Mouse (Mus musculus): ENCODE data around the gene Rbp4. TPM values are rescaled to one million over a fixed set of nuclear protein-coding genes. Genes with fewer than 3 reads are reported as not detected.

Rbp4 gene
- polyA plus RNA-seq, 1 experiment from 2014 or later: 226 TPM

DNA sequence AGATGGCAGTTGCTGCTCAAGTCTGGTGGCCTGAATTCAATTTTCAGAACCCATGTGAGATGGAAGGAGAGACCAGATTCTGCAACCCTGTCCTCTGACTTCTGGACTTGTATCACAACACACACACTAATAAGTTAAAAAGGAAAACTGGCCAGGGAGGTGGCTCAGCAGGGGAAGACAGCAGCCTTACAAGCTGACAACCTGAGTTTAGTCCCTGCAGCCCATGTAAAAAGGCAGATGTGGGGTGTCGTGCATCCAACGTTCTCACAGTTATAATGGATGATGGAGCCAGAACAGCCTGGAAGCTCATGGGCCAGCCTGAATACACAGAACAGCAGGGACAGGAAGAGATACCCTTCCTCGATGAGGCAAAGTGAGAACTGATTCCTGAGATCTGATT lies 43.7 kb downstream of the Rbp4 start:
- WGBS: 74% methylated on average over 3 of the region's 3 CpGs
- Histone ChIP-seq H3K4me3 (no peak overlapping the region), H3K36me3 (no peaks in the 10 kb centered on the region), H3K27me3 (ENCODE audit: insufficient read depth, poor library complexity, severe bottlenecking) (no peaks in the 10 kb centered on the region), H3K9me3 (no peaks in the 10 kb centered on the region), H3K27ac (no peak overlapping the region), H3K4me1 (no peaks in the 10 kb centered on the region)
- peak; percentile 58 for DNase-seq (ENCODE audit: low spot score)

DNA sequence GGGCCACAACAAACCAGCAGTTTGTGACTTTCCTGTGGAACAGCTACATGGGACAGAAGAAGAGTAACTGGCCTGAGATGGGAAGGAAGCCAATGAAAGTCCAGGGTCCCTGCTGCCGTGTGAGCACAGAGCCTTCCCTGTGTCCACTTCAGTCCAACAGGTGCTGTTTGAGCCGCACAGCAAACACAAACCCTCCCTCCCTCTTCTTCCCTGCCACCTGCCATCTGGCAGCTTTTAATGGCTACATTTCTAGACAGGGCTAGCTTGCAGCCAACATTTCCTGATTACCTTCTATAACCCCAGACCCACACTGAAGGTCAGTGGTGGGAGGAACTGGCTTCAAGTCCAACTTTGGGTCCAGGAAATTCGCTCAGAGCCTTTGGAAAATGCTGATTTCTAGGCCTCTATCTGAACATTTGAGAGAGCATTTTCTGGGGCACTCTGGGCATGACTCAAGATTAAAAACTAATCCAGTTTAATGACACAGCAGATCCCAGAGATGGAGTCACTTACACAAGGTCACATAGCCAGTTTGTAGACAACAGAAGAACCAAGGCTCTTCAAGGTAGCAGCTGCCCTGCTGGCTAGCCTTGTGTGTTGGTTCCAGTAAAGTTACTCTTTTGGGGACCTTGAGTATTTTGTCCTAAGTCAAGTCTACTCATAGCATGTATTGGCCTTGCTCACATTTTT lies 47.1 kb downstream of the Rbp4 start:
- DNase-seq (ENCODE audit: low spot score): peak; percentile 46
- Histone ChIP-seq H3K9me3 (no peaks in the 10 kb centered on the region), H3K27ac (no peak overlapping the region), H3K4me1 (no peaks in the 10 kb centered on the region), H3K36me3 (peaks cover 15% of the 10 kb centered on the region), H3K4me3 (no peak overlapping the region), H3K27me3 (ENCODE audit: insufficient read depth, poor library complexity, severe bottlenecking) (no peaks in the 10 kb centered on the region)
- 78% methylated on average over 3 of the region's 3 CpGs for WGBS

DNA sequence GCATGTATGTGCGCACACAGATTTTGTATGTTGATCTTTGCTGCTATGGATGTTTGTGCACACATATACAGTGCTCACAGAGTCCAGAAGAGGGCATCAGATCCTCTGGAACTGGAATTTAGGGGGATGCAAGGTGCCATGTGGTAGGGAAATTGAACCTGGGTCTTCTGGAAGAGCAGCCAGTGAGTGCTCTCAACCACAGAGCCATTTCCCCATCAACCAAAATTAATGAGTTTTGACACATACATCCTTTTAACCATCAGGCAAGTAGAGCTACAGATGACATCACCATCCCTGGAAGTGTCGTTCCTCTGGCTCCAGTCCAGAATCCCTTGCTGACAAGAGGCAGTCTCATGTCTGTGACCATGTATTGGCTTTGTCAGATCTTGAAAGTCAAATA lies 48.8 kb downstream of the Rbp4 start:
- Histone ChIP-seq H3K36me3 (peaks cover 31% of the 10 kb centered on the region), H3K27ac (no peak overlapping the region), H3K9me3 (no peaks in the 10 kb centered on the region), H3K4me3 (no peak overlapping the region), H3K27me3 (ENCODE audit: insufficient read depth, poor library complexity, severe bottlenecking) (no peaks in the 10 kb centered on the region), H3K4me1 (no peaks in the 10 kb centered on the region)
- WGBS: 78% methylated on average over 2 of the region's 2 CpGs
- DNase-seq (ENCODE audit: low spot score): peak; percentile 46

DNA sequence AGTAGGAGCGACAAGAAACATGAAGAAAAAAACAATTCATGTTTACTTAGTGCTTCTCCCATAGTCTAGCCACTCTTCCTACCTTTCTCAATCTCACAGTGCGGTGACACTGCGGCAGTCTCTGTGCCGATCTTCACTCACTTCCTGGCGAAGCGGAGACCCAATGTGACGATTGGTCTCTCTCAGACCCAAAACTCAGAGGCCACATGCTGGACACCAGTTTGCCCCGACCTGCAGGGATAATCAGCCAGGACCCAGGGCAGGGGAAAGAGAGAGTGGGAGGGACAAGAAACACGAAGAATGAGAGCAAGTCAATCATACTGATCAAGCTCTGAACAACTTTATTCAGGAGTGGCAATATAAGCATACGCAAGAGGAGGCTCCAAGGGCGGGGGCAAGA lies 50.0 kb downstream of the Rbp4 start:
- H3K4me3 ChIP-seq: no peak overlapping the region
- H3K27me3 ChIP-seq (ENCODE audit: insufficient read depth, poor library complexity, severe bottlenecking): no peaks in the 10 kb centered on the region
- WGBS: 79% methylated on average over 11 of the region's 11 CpGs
- H3K9me3 ChIP-seq: no peaks in the 10 kb centered on the region
- peaks cover 43% of the 10 kb centered on the region for H3K36me3 ChIP-seq
- DNase-seq (ENCODE audit: low spot score): no peak
- H3K4me1 ChIP-seq: no peaks in the 10 kb centered on the region
- no peak overlapping the region for H3K27ac ChIP-seq

DNA sequence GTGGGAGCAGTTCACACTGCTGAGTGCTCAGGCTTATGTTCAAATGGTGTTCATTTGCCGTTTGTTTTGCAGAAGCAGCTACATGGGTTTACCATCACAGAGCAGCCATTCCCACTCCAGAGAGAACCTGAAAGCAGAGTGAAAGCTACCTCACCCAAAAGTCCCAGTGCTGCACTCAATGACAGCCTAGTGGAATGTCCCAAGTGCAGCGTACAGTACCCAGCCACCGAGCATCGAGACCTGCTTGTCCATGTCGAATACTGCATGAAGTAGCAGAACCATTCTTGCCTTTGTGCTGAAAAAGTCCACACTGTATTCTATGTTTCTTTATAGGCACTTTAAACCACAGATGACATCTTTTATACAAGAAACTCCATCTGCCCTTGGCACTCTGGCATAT lies 51.9 kb downstream of the Rbp4 start:
- Histone ChIP-seq H3K9me3 (no peaks in the 10 kb centered on the region), H3K36me3 (peaks cover 58% of the 10 kb centered on the region)
- 92% methylated on average over 5 of the region's 5 CpGs for WGBS

More for the DNA sequence above, 51.9 kb downstream of the Rbp4 start:
- Histone ChIP-seq H3K4me3 (no peak overlapping the region), H3K4me1 (no peaks in the 10 kb centered on the region), H3K27me3 (ENCODE audit: insufficient read depth, poor library complexity, severe bottlenecking) (no peaks in the 10 kb centered on the region), H3K27ac (no peak overlapping the region)
- no peak for DNase-seq (ENCODE audit: low spot score)

Other genes with a start within 250 kb of the Rbp4 start
- gene Myof, start 81.7 kb downstream of the Rbp4 start, polyA plus RNA-seq (2016; fragmentation: Nextera tagmentation; extraction: Ambion mirVana): 4.0 and 4.6 TPM in 2 replicates
- gene Cep55, start 70.3 kb downstream of the Rbp4 start, polyA plus RNA-seq (2016; fragmentation: Nextera tagmentation; extraction: Ambion mirVana): 30.0 and 31.8 TPM in 2 replicates
- gene Ffar4, start 28.2 kb downstream of the Rbp4 start, polyA plus RNA-seq (2016; fragmentation: Nextera tagmentation; extraction: Ambion mirVana): 0.14 and 1.5 TPM in 2 replicates
- gene Pde6c, start 7.5 kb upstream of the Rbp4 start, polyA plus RNA-seq (2016; fragmentation: Nextera tagmentation; extraction: Ambion mirVana): 0.30 TPM in 1 of 2 replicates, not detected in the other
- gene Fra10ac1, start 98.9 kb upstream of the Rbp4 start, polyA plus RNA-seq (2016; fragmentation: Nextera tagmentation; extraction: Ambion mirVana): 32.2 and 39.7 TPM in 2 replicates
- gene Lgi1, start 139.3 kb upstream of the Rbp4 start, polyA plus RNA-seq (2016; fragmentation: Nextera tagmentation; extraction: Ambion mirVana): 0.16 and 0.38 TPM in 2 replicates

All from heart, embryonic 10.5 days (tissue).